Mouse (Mus musculus) spleen, adult 2 months (tissue): Measurements from ENCODE around the gene Nkx2-1.

Experiments
- CTCF ChIP-seq: fragments of 200-500 bp; IDR thresholded peaks from 2 replicates; pipeline ENCODE4 v1.5.1; 2011; ENCODE audit warnings: mild to moderate bottlenecking, inconsistent platforms; ENCODE audit not compliant: insufficient read depth, insufficient read length, insufficient replicate concordance; ENCODE audit errors: extremely low read depth
- POLR2A ChIP-seq: fragments of 200-500 bp; IDR thresholded peaks from 2 replicates; pipeline ENCODE4 v1.6.1; 2011; ENCODE audit warnings: low read depth, low read length, inconsistent platforms

GRCm38 (mm10) chr12:56520396-56521105 is 16.2 kb downstream of the Nkx2-1 start:
- TF ChIP-seq CTCF: no peak
- TF ChIP-seq POLR2A: no peak
